Mouse (Mus musculus) E14TG2a.4 (cell line): ENCODE data around the gene Patl1.

Experiments used
- H3K27me3 ChIP-seq: 2 replicates; pipeline ENCODE4 v1.6.1; 2014; ENCODE audit warnings: low read length, control low read depth; ENCODE audit not compliant: insufficient read depth
- H3K36me3 ChIP-seq: 2 replicates; pipeline ENCODE4 v1.6.1; 2014; ENCODE audit warnings: low read length, control low read depth; ENCODE audit not compliant: insufficient read depth
- H3K4me1 ChIP-seq: replicated peaks from 2 replicates; pipeline ENCODE4 v1.6.1; 2014; ENCODE audit warnings: low read depth, low read length, control low read depth
- H3K4me3 ChIP-seq: replicated peaks from 2 replicates; pipeline ENCODE4 v1.5.1; 2014; ENCODE audit warnings: mild to moderate bottlenecking, low read length
- H3K9me3 ChIP-seq: 2 replicates; pipeline ENCODE4 v1.6.1; 2014; ENCODE audit warnings: low read length, control low read depth
- CTCF ChIP-seq: conservative IDR thresholded peaks from 2 replicates; pipeline ENCODE4 v1.5.1; 2014; ENCODE audit warnings: low read length
- NANOG ChIP-seq: IDR thresholded peaks from 2 replicates; pipeline ENCODE4 v1.6.1; 2014; ENCODE audit warnings: borderline replicate concordance, low read length, mixed read lengths
- POU5F1 ChIP-seq: IDR thresholded peaks from 2 replicates; pipeline ENCODE4 v1.6.1; 2014; ENCODE audit warnings: low read length, borderline replicate concordance

Patl1 gene

DNA sequence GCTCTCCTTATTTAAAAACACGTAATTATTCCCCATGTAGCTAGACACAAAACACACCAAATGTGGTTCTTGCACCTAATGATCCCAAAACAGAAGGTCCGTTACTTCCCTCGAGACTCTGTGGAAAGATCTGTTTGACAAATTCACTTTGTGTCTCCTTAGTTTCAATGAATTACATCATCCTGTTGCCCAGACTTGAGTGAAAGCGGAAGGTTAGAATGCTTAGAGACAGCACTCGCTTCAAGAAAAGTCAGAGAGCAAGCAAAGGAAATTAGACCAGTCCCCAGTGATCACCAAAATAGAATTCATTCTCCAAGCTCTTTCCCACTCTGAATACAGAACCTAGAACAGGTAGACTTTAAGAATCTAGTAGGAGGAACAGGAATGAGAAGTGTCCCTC, 45.2 kb downstream of the Patl1 start:
- H3K27me3 ChIP-seq: no peaks in the 10 kb centered on the region
- H3K4me1 ChIP-seq: peaks cover 9% of the 10 kb centered on the region; the same call in 1 of the 2 replicates
- H3K9me3 ChIP-seq: no peaks in the 10 kb centered on the region
- H3K4me3 ChIP-seq: no peak overlapping the region
- no peaks in the 10 kb centered on the region for H3K36me3 ChIP-seq
- TF ChIP-seq CTCF (no peak), NANOG (no peak), POU5F1 (no peak)

DNA sequence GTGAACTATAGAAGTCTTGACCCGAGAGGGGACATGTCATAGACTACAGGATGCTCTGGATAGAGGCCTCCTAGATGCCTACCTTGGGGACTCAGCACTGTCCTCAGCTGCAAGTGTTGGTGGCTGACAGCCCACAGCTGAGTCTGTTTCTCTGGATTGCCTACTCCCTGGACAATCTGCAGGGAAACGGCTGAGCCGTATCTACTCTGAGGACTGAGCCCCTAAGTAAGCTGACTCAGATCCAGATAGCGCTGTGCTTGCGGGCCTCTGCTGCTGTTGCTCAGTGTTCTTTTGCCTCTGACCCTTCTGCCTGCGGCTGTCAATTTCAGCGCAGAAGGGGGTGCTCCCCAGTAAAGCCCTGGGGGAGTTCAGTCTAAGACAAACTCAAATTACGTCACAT, 45.6 kb downstream of the Patl1 start:
- Histone ChIP-seq H3K36me3 (no peaks in the 10 kb centered on the region), H3K4me3 (no peak overlapping the region), H3K27me3 (no peaks in the 10 kb centered on the region), H3K4me1 (peaks cover 9% of the 10 kb centered on the region; the same call in 1 of the 2 replicates), H3K9me3 (no peaks in the 10 kb centered on the region)
- TF ChIP-seq POU5F1 (no peak), CTCF (no peak), NANOG (no peak)

- H3K36me3 ChIP-seq: peaks cover 11% of the 10 kb centered on the region
- peak overlapping the region; percentile 76 for H3K4me3 ChIP-seq
- no peaks in the 10 kb centered on the region for H3K9me3 ChIP-seq
- no peaks in the 10 kb centered on the region for H3K27me3 ChIP-seq
- no peak for TF ChIP-seq POU5F1
- TF ChIP-seq CTCF: peak; percentile 18
- H3K4me1 ChIP-seq: peaks cover 14% of the 10 kb centered on the region
These were observed 52.1 kb downstream of the Patl1 start for GRCm38 (mm10) chr19:11964266-11964665.

GRCm38 (mm10) chr19:11965023-11965942, 53.1 kb downstream of the Patl1 start, which contains the start of gene Osbp:
Gene Osbp (plus strand): TSS chr19:11965941.
- H3K4me3 ChIP-seq: peak within 1 kb of the TSS; percentile 90
- H3K4me1 ChIP-seq: peaks cover 14% of the 10 kb centered on the region
- TF ChIP-seq NANOG (no peak), CTCF (no peak), POU5F1 (no peak)
- H3K27me3 ChIP-seq: no peaks in the 10 kb centered on the region
- H3K36me3 ChIP-seq: peaks cover 21% of the 10 kb centered on the region
- no peaks in the 10 kb centered on the region for H3K9me3 ChIP-seq

DNA sequence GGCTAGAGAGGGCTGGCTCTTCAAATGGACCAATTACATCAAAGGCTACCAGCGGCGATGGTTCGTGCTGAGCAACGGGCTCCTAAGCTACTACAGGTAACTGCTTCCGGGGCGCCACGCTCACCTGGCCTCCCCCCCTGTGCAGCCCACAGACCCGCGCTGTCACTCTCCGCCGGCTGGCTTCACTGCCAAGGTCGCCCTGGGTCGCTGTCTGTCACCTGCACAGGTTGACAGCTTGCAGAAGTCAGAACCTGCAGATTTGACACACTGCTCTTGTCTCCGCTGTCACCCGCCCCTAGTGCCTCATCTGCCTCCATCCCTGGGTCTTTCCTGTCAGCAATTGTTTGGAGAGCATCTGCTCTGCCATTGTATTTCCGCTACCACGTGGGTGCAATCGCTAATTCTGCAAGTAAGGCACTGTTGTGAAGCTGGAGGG, 54.0 kb downstream of the Patl1 start:
- Histone ChIP-seq H3K27me3 (no peaks in the 10 kb centered on the region), H3K4me1 (peaks cover 14% of the 10 kb centered on the region), H3K36me3 (peaks cover 30% of the 10 kb centered on the region), H3K4me3 (peak overlapping the region; percentile 90), H3K9me3 (no peaks in the 10 kb centered on the region)
- no peak for TF ChIP-seq POU5F1
- no peak for TF ChIP-seq NANOG
- TF ChIP-seq CTCF: no peak

GRCm38 (mm10) chr19:11969155-11970050, 57.2 kb downstream of the Patl1 start:
- Histone ChIP-seq H3K4me1 (peaks cover 19% of the 10 kb centered on the region), H3K36me3 (peaks cover 62% of the 10 kb centered on the region), H3K4me3 (no peak overlapping the region), H3K27me3 (no peaks in the 10 kb centered on the region), H3K9me3 (no peaks in the 10 kb centered on the region)
- TF ChIP-seq CTCF (no peak), POU5F1 (no peak), NANOG (no peak)

DNA sequence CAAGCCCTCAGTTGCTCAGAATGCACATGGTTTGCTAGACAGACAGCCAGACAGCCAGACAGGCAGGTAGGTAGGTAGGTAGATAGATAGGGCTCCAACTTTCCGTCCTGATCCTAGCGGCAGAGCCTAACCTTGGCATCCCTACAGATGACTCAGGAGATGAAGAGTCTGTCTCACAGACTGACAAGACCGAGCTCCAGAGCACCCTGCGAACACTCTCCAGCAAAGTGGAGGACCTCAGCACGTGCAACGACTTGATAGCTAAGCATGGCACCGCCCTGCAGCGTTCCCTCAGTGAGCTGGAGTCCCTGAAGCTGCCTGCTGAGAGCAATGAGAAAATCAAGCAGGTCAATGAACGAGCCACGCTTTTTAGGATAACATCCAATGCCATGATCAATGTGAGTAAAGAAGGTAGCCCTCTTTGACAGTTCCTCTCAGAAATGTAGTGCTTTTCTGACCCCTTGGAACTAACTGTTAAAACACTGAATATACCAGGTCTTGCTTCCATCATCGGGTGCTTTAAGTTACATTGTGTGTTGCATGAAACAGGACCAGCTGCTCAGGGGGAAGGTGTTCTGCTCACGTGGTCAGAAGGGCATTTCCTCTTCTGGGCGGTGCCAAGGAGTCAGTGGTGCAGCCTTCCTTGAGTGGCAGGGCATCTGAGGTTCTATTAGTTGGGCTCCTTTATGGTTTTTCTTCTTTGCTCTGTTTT, 61.5 kb downstream of the Patl1 start:
- Histone ChIP-seq H3K36me3 (peaks cover 99% of the 10 kb centered on the region), H3K9me3 (no peaks in the 10 kb centered on the region), H3K4me1 (peaks cover 5% of the 10 kb centered on the region; the same call in 1 of the 2 replicates), H3K4me3 (no peak overlapping the region), H3K27me3 (no peaks in the 10 kb centered on the region)
- TF ChIP-seq POU5F1 (no peak), NANOG (no peak), CTCF (no peak)

- H3K4me1 ChIP-seq: peaks cover 5% of the 10 kb centered on the region; the same call in 1 of the 2 replicates
- peaks cover 99% of the 10 kb centered on the region for H3K36me3 ChIP-seq
- no peak overlapping the region for H3K4me3 ChIP-seq
- H3K9me3 ChIP-seq: no peaks in the 10 kb centered on the region
- TF ChIP-seq POU5F1: no peak
- no peak for TF ChIP-seq CTCF
- no peak for TF ChIP-seq NANOG
- H3K27me3 ChIP-seq: no peaks in the 10 kb centered on the region
These were observed 62.0 kb downstream of the Patl1 start for GRCm38 (mm10) chr19:11974223-11974540.
